Mouse (Mus musculus): ENCODE measurements around the gene Pced1b.
"Not testable (repeated sequence)": the region's sequence is repeated elsewhere in the genome, so short reads cannot be mapped to it uniquely, and the experiment has no call there.

The Pced1b gene

DNA sequence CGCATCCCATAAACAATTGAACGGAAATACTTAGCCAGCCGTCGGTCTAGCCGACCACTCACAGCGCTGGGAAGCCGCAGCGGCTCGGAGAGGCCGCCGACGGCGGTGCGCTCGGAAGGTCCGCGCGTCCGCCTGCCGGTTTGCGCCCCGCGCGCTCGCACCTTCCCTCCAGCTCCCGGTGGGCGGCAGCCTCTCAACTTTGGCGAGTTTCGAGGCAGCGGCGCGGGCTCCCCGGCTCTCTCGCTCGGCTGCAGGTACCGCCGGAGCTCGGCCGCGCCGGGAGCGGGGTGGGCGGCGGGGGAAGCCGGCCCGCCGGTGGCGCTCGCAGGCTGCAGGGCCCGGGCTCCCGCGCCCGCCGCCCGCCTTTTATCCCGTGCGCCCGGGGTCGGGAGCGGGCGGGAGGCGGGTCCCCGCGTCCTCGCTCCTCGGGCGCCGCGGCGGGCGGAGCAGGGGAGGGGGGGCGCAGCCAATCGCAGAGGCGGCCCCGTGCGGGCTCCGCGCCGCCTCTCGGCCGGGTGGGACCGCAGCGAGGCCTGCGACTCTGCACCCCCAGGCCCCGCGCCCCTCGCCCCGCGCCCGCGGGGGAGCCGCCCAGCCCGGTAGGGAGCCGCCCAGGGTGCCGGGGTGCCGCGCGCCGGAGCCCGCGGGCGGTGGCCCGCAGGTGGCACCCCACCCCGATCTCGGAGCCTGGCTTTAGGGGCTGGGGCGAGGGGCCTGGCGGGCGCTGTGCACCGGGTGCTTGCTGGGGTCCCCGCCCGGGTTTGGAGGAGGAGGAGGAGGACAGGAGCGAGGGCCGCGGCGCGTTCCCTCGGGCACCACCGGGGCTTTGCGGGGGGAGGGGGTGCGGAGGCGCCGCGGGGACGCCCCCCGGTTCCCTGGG, at the start of gene Pced1b, which contains the start of gene Amigo2:
TSS of gene Pced1b (plus strand) at position 197 of the 880 bp plus-strand sequence.
TSS of gene Amigo2 (minus strand) at position 377 of the 880 bp plus-strand sequence.
- DNase-seq (ENCODE audit: low read depth, low spot score): peak; percentile 72

DNA sequence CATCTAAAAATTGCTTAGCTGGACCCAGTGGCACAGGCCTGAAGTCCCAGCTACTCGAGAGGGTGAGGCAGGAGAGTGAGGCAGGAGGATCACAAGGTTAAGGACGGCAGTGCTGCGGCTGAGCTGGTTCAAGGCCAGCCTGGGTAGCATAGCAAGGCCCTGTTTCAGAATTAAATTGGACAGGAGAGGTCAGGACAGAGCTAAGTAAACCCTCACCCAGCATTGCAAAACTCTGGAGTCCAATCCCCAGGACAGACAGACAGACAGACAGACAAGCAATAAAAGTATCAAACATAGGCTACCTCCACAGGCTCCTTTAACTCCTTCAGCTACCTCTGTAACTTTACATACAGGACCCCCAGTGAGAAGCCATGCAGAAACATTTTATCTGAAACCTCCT, 42.0 kb upstream of the Pced1b start:
- DNase-seq (ENCODE audit: low read depth, low spot score): no peak

DNA sequence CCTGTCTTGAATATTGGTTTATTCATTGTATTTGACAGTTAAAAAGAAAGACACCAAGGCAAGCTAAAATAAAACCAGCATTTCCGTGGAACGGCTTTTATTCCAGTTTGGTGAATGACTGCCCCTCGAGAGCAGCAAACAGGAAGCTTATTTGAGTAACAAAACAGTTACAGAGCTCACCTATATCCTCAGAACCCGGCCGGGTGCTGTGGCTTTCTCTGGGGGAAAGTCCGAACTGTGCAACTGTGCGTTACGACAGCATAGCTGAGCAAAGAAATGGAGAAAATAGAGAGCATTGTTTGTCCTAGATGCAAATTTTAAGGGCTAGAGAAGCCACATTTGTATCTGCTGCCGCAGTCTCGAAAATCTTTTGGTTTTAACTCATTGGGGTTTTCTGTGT, 41.1 kb upstream of the Pced1b start:
- peak; percentile 87 for DNase-seq (ENCODE audit: low read depth, low spot score)

DNA sequence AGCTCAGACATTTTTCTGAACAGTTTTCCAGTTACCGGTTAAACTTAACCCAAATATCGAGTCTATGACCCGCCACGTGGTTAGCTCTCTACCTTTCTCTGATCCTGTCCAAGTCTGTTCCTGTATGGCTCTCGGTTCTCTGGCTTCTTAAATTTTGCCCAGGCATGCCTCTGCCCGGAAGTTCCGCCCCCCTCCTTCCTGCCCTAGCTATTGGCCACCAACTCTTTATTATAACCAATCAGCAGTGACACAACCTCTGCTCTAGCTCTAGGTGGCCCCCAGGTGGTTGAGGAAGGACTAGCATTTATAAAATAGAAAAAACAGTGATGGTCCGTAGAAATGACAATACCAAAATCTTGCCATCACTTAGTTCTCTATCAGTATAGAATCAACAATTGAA, 40.4 kb upstream of the Pced1b start:
- peak; percentile 94 for DNase-seq (ENCODE audit: low read depth, low spot score)

DNA sequence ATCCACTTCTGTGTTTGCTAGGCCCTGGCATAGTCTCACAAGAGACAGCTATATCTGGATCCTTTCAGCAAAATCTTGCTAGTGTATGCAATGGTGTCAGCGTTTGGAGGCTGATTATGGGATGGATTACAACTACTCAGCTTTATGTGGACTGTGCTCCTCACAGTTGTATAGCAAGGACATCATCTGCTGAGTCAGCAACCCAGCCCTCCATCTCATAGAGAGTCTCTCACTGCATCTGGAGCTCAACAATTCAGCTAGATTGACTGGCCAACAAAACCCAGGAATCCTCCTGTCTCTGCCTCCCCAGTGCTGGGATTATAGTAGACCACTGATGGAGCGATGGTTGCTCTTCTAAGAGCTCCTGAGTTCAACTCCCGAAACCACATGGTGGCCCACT, 37.2 kb upstream of the Pced1b start:
- DNase-seq (ENCODE audit: low read depth, low spot score): not testable (repeated sequence)

DNA sequence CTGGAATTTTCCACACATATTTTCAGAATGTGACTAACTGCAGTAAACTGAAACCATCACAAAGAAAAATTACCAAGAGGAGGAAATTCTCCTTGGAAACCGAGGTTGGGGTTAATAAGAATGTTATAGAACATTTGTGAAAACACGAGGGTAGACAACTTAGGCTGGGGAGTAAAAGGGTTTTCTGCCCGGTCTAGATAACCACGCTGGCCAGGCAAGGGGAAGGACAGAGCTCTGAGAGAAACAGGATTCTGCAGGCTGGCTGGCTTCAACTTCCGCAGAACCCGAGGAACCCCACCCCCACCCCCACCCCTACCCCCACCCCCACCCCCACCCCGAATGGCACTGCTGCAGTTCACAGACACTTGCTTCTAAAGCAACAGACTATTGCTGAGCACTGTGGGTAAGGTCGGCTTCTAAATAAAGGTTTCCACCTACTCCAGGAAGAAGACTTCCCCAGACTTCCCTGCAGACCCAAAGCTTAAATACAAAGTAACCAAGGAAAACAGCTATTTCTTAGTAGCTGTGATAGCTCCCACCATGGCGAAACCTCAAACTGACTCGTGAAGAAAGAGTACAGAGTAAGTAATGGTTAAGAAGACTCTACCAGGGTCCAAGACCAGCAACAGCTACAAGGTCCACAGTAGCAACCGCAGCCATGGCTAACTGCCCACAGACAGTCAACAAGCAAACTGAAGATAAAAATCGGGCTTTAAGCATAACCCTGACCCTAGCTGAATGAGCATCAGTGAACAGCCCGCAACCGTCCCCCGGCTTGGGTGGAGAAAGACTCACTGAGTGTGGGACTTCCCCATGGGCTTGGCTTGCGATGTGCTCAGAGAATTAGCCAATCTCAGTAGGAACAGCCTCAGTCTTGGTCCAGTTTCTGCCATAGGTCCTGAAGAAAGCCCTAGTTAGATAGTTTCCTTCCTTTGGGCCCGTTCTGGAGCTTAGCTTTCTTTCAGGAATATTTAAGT, 34.1 kb upstream of the Pced1b start:
- no peak for DNase-seq (ENCODE audit: low read depth, low spot score)

DNA sequence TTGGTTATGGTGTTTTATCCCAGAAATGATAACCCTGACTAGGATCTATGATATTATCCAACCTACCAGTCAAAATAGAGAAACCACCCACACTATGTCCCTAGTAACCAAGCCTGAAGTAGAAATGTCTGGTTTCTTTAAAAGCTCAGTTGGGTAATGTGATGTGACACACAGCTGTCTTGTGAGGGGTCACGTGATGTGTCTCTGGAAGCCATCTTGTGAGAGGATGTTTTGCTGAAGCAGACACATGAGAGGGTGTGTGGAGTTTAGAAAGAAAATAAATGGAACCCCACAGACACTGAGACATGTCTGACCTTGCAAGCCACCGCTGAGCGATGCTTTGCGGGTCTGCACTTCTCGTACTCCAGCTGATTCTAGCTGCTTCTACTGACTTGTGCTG, 30.1 kb upstream of the Pced1b start:
- no peak for DNase-seq (ENCODE audit: low read depth, low spot score)

DNA sequence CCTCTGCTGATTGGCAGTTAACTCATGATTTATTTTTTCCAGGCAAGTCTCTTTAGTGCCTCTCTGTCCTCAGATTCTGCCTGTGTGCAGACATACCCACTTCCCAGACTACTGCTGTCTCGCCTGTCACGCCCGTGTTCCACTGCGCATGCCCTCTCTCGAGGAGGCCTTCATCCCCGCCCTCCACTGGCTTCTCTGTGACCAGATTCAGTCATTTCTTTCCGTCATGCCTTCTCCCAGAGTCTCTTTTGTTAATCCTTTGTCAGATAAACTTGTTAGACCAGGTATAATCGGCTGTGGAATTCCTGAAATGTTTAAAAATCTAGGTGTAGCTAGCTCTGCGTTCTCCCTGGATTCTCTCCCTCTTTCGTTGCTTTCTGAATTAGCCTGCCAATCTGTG, 23.5 kb upstream of the Pced1b start:
- no peak for DNase-seq (ENCODE audit: low read depth, low spot score)

DNA sequence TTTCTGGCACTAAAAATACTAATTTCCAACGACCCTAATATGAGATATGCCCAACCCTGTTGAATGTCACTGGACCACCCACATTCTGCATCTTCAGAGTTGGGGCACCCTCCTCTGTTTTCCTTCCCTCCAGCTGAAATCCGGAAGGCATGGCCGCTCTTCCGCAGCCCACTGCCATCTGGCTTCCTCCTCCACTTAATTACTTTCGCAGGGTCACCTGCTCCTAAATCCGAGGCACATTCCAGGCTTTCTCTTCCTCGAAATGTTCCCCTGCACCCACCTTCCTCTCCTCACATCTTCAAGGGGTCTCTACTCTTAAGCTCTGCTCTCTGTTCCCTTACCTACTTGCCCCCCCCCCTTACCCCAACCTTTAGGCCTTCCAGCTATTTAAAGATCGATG, 22.9 kb upstream of the Pced1b start:
- DNase-seq (ENCODE audit: low read depth, low spot score): no peak

DNA sequence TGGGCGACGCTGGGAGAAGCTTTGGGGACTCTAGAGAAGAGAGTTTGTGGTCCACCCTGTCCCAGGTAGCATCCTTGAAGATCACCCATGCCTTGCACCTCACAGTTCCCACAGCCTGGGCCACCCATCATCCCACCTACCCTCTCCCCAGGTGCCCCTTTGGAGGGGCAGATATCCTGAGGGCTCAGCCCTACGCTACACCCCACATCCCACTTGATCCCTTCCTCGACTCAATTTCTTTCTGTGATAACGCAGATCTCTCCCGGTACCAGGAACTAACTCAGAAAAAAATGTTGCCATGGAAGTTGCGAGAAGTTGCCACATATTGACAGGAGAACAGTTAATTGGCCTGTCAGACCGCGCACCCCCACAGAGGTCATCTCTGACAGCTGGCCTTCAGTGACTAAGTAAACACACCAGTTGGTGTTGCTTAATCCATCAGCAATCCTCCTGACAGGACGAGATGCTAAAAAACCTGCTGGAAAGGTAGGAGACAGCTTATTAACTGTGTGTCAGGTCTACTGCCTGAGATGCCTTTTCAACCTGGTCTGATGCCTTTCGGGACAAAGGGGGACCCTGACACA, 17.3 kb upstream of the Pced1b start:
- DNase-seq (ENCODE audit: low read depth, low spot score): no peak

DNA sequence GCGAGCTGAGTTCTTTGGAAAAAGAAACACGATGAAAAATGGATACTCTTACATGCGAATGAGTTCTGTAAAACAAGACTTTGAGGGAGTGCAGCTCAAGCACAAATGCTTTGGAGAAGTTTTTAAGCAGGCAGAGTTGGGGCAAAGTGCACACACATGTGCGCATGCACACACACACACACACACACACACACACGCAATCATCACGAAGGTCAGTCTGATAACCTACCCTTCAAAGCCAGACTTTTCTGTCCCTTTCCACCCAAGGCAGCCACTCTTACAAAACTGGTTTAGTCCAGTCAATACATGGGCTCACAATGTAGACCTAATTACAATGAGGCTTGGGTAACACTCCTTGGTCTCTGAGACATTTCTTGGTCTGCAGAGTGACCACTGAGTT, 12.8 kb upstream of the Pced1b start:
- no peak for DNase-seq (ENCODE audit: low read depth, low spot score)

DNA sequence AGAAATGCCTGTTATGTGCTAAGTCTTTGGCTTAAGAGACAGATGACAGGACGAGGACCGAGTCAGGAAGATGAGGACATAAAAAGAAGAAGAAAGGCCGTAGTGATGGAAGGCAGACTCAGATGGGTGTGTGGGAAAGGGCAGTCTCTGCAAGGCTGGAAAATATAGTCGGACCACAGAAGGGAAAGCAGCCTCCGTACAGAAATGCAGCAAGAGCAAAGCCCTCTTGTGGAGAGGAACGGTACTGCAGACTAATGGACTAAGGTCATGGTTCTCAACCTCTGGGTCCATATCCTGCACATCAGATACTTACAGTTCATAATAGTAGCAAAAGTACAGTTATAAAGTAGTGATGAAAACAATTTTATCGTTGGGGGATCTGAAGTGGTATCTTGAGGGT, 11.7 kb upstream of the Pced1b start:
- DNase-seq (ENCODE audit: low read depth, low spot score): peak; percentile 74

DNA sequence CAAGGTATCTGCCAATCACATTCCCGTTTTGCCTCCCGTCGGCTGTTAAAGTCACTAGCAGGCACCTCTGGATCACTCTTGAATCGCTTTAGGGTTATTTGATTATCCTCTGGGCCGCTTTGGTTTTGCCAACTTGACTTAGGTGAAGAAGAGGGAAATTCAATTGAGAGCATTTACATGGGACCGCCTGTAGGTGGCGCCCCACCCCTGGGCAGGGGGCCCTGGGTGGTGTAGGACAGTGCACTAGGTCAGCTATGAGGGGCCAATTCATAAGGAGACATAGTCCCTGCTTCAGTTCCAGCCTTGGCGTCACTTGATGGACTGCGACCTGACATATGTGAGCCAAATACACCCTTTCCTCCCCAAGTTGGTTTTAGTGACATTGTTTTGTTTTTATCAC, 10.0 kb upstream of the Pced1b start:
- DNase-seq (ENCODE audit: low read depth, low spot score): peak; percentile 71

DNA sequence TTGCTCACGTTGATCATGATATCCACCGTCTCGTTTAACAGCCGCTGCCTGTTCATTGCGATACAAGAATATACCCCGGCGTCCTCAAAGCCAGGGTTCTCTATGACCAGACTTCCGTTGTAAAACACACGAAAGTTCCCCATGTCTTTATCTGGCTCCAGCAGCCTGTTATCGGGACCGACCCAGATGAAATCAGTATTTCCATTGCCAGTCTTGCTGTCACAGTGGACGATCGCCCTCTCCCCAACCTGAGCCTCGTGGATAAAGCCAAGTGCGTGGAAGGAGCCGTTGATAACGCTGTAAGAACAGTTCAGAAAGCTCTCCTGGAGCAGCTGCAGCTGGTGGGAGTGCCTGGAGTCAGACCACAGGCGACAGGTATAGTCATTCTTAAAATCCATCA, 1.5 kb upstream of the Pced1b start:
- no peak for DNase-seq (ENCODE audit: low read depth, low spot score)

DNA sequence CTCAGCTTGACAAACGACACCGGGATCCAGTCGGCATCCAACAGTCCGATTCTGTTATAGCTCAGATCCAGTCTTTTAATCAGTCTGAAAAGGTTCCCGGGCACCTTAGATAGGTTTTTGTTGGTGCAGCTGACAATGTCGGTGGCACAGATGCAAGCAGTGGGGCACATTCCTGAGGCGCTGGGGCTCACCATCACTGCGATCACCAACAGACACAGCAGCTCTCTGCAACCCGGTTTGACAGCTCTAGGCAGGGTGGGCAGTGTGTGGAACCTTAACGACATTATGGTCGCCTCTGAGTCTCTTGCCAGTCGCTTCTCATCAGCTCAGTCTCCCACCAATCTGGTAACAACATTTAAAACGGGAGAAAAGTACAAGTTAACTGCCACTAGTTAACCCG, 651 bp upstream of the Pced1b start:
- DNase-seq (ENCODE audit: low read depth, low spot score): no peak

DNA sequence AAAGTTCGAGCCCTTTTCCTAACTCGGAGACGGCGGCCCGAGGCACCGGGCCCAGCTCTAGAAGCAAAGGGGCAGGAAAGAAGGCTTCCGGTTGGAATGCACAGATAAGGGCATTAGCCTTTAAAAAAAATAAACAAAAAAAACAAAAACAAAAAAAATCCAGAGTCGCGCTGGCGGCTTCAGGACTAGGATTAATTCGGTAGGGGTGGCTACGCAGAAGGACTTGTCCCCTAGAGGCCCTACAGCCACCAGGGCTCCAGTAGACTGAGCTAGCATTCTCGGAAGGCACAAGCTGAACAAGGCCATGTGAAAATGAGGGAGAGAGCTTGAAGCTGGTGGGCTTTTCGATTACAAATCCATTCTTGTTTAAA, 869 bp downstream of the Pced1b start:
- peak; percentile 72 for DNase-seq (ENCODE audit: low read depth, low spot score)

DNA sequence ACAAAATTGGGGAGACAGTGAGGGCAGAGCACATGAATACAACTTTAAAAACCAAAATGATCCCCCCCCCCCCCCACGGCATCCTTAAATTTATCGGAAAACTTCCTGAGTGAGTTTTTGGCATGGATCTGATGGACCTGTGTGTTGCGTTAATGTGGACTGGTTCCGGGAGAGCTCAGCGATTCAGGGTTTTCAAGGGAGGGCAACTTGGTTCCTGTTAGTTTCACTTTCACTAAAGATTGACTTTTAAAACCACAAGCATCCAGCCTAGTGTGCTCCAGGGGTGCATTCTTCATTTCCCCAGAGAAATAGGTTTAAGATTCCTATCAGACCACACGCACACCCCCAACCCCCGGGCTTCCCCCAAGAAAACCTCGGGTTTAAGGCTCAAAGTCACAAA, 1.4 kb downstream of the Pced1b start:
- no peak for DNase-seq (ENCODE audit: low read depth, low spot score)

DNA sequence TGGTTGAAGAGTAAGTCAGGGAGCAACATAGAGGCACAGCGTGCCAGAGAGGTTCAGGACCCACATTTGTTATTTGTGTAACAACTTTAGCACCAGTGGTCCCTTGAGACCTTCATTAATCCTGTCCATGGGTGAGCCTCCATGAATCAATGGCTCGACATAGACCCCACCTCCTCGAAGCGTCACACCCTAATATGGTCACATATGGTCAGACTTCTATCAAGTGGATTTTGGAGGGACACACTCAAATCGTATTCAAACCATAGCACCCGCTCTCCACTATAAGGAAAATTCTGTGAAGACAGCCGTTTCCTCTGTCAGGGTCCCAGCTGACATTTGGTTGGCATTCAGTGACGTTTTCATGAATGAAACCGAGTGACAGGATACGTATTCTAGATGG, 2.4 kb downstream of the Pced1b start:
- DNase-seq (ENCODE audit: low read depth, low spot score): no peak

DNA sequence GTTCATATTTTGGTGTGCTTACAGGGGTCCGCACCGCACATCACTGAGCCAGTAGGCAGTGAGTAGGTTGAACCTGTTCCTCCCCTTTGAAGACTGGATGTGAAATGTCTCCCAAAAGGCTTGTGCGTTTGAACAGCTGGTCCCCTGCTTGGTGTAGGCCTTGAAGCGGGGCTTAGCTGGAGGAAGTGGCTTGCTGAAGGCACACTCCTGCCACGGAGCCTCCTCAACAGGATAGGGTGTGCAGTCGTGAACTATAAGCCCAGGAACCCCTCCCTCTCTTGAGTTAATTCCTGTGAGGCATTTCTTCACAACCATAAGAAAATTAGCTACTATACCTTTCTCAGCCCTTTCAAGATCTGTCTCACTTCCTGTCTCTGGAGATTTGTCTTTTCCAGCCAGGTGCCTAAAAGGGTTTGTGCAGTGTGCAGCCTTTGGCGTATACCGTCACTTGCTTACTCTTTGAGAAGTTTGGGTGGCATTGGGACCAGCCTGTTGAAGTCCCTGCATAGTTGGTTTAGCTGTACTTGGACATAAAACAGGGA, 5.7 kb downstream of the Pced1b start:
- DNase-seq (ENCODE audit: low read depth, low spot score): peak; percentile 21

DNA sequence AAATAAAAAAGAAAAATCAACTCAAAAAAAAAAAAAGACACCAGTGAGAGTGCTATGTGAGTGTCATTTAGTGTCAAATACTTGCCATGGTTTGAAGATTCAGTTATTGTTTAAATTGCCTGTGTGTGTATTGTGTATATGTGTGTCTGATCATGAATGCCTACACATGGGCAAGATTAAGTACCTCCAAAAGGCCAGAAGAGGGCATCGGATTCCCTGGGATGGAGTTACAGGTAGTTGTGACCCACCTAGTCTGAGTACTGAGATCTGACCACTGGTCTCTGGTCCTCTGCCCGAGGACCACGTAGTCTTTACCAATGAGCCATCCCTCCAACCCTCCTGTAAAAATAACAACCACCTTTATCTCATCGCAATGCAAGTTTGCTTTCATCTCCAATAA, 7.5 kb downstream of the Pced1b start:
- peak; percentile 70 for DNase-seq (ENCODE audit: low read depth, low spot score)

DNA sequence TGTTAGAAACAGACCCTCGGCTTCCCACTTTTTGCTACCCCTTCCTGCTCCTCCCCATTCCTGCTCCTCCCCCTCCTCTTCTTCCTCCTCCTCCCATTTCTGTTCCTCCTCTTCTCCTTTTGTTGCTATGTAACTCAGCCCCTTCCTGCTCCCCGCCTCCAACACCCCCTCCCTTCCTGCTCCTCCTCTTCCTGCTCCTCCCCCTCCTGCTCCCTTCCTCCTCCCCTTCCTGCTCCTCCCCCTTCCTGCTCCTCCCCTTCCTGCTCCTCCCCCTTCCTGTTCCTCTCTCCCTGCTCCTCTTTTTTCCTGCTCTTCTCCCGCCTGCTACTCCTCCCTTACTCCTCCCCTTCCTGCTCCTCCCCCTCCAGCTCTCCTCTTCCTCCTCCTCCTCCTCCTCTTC, 8.9 kb downstream of the Pced1b start:
- DNase-seq (ENCODE audit: low read depth, low spot score): peak; percentile 96

DNA sequence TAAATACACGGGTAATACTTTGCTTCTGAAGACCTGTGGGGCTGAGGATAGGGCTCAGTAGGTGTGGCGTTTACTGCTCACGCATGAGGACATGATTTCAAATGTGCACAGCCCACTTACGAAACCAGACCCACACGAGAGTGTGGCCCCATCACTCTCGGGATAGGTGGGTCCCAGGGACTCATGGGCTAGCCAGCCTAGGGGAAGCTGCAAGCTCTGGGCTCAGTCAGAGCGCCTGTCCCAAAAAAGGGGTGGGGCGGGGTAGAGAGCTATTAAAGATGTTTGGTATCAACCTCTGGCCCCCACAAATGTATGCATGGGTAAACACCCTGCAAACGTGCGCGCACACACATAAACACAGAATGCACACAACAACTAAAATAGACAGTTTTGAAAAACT, 9.5 kb downstream of the Pced1b start:
- peak; percentile 93 for DNase-seq (ENCODE audit: low read depth, low spot score)

Data from A20 (cell line).